Mouse (Mus musculus): ENCODE measurements around the gene Larp1. TPM values are rescaled to one million over a fixed set of nuclear protein-coding genes. Genes with fewer than 3 reads are reported as not detected.

Larp1 gene
- total and polyA plus RNA-seq, 2 experiments from 2014 or later = 15.7 to 51.8 TPM

DNA sequence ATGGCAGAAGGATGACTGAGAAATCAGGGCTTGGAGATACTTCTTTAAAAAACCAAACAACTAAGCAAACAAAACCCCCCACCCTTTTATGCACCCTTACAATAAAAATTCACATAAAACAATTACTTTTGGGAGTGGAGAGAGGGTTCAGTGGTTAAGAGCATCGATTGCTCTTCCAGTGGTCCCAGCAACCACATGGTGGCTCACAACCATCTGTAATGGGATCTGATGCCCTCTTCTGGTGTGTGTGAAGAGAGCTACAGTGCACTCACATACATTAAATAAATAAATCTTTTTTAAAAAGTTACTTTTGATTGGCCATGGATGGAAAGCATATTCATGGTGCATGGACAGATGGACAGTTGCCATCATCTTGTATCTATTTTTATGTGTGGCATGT lies 3.8 kb downstream of the Larp1 start:
- ATAC-seq (ENCODE audit: low FRiP score) (no peak), DNase-seq (ENCODE audit: low spot score) (no peak)
- 83% methylated on average over 1 of the region's 1 CpGs for WGBS
- Histone ChIP-seq H3K36me3 (ENCODE audit: insufficient read depth, low read length) (no peaks in the 10 kb centered on the region), H3K4me1 (ENCODE audit: insufficient read depth, low read length) (peaks cover 11% of the 10 kb centered on the region), H3K4me2 (ENCODE audit: low read depth, low read length, poor library complexity, severe bottlenecking) (no peak overlapping the region), H3K9me3 (ENCODE audit: low read length) (no peaks in the 10 kb centered on the region), H3K9ac (replicated peaks; ENCODE audit: low read length, poor library complexity, severe bottlenecking) (no peak overlapping the region), H3K27me3 (ENCODE audit: insufficient read depth, low read length) (no peaks in the 10 kb centered on the region), H3K27ac (ENCODE audit: low read depth, low read length) (no peak overlapping the region), H3K4me3 (ENCODE audit: low read depth, low read length) (no peak overlapping the region)
- TF ChIP-seq CTCF (IDR thresholded peaks at IDR 0.05) = peak; percentile 17; the same call in 1 of the 2 replicates

DNA sequence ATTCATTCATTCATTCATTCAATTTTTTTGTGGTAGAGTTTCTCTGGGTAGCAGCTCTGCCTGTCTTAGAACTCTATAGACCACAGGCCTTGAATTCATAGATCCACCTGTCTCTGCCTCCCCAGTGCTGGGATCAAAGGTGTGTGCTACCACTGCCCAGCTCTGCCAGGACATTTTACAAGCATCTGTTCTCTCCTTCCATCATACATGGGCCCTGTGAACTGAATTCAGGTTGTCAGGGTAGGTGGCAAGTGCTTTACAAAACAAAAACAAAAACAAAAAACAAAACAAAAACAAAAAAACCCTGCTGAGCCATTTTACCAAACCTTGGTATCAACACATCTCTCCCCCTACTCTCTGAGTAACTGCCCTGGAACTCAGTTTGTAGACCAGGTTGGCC lies 4.2 kb downstream of the Larp1 start:
- Histone ChIP-seq H3K4me2 (ENCODE audit: low read depth, low read length, poor library complexity, severe bottlenecking) (no peak overlapping the region), H3K9ac (replicated peaks; ENCODE audit: low read length, poor library complexity, severe bottlenecking) (no peak overlapping the region), H3K4me3 (ENCODE audit: low read depth, low read length) (no peak overlapping the region), H3K9me3 (ENCODE audit: low read length) (no peaks in the 10 kb centered on the region), H3K27ac (ENCODE audit: low read depth, low read length) (no peak overlapping the region), H3K27me3 (ENCODE audit: insufficient read depth, low read length) (no peaks in the 10 kb centered on the region), H3K36me3 (ENCODE audit: insufficient read depth, low read length) (no peaks in the 10 kb centered on the region), H3K4me1 (ENCODE audit: insufficient read depth, low read length) (peaks cover 11% of the 10 kb centered on the region)
- no peak for ATAC-seq (ENCODE audit: low FRiP score)
- TF ChIP-seq CTCF (IDR thresholded peaks at IDR 0.05) = no peak
- no peak for DNase-seq (ENCODE audit: low spot score)

DNA sequence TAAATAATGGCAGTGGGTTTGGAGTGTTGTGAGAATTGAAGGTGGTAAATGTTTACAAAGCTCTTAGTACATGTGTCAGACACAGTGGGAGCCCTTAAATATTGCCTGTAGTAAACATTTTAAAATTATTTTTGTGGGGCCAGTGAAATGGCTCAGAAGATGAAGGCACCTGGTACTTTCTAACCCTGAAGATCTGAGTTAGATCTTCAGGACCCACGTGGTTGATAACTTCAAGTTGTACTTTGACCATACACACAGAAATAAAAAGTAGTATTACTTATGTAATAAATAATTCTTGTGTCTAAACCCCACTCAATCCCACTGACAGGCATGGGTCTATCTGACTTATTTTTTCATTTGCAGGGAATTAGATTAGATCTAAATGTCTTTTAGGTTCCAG lies 5.7 kb downstream of the Larp1 start:
- no peak overlapping the region for H3K9ac ChIP-seq (replicated peaks; ENCODE audit: low read length, poor library complexity, severe bottlenecking)
- TF ChIP-seq CTCF (IDR thresholded peaks at IDR 0.05) = no peak
- peaks cover 11% of the 10 kb centered on the region for H3K4me1 ChIP-seq (ENCODE audit: insufficient read depth, low read length)
- no peak overlapping the region for H3K4me2 ChIP-seq (ENCODE audit: low read depth, low read length, poor library complexity, severe bottlenecking)
- DNase-seq (ENCODE audit: low spot score) (no peak), ATAC-seq (ENCODE audit: low FRiP score) (no peak)
- no peaks in the 10 kb centered on the region for H3K36me3 ChIP-seq (ENCODE audit: insufficient read depth, low read length)
- H3K9me3 ChIP-seq (ENCODE audit: low read length) = no peaks in the 10 kb centered on the region
- H3K27ac ChIP-seq (ENCODE audit: low read depth, low read length) = no peak overlapping the region
- 84% methylated on average over 1 of the region's 1 CpGs for WGBS
- H3K27me3 ChIP-seq (ENCODE audit: insufficient read depth, low read length) = no peaks in the 10 kb centered on the region
- H3K4me3 ChIP-seq (ENCODE audit: low read depth, low read length) = no peak overlapping the region

DNA sequence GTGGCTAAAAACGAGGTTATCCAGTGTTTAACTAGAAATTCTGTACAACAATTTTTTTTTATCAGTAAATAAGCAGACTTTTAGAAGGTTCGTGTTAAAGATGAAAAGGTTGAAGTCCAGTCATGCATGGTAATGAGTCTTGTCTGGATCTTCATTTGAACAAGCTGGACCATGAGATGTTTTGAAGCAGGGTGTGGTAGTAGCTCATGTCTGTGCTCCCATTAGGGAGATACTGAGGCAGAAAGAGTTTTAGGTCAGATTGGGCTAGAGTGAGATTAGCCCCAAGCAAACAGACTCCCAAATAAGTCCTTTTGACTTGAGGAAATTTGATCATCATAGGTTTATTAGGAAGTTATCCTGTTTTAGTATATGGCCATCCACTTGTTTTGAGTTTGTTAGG lies 6.5 kb downstream of the Larp1 start:
- no peaks in the 10 kb centered on the region for H3K36me3 ChIP-seq (ENCODE audit: insufficient read depth, low read length)
- TF ChIP-seq CTCF (IDR thresholded peaks at IDR 0.05) = no peak
- peaks cover 9% of the 10 kb centered on the region for H3K4me1 ChIP-seq (ENCODE audit: insufficient read depth, low read length)
- ATAC-seq (ENCODE audit: low FRiP score) (no peak), DNase-seq (ENCODE audit: low spot score) (no peak)
- H3K9me3 ChIP-seq (ENCODE audit: low read length) = no peaks in the 10 kb centered on the region
- 74% methylated on average over 2 of the region's 2 CpGs for WGBS
- no peak overlapping the region for H3K27ac ChIP-seq (ENCODE audit: low read depth, low read length)
- no peak overlapping the region for H3K4me3 ChIP-seq (ENCODE audit: low read depth, low read length)
- no peaks in the 10 kb centered on the region for H3K27me3 ChIP-seq (ENCODE audit: insufficient read depth, low read length)
- no peak overlapping the region for H3K9ac ChIP-seq (replicated peaks; ENCODE audit: low read length, poor library complexity, severe bottlenecking)
- no peak overlapping the region for H3K4me2 ChIP-seq (ENCODE audit: low read depth, low read length, poor library complexity, severe bottlenecking)

DNA sequence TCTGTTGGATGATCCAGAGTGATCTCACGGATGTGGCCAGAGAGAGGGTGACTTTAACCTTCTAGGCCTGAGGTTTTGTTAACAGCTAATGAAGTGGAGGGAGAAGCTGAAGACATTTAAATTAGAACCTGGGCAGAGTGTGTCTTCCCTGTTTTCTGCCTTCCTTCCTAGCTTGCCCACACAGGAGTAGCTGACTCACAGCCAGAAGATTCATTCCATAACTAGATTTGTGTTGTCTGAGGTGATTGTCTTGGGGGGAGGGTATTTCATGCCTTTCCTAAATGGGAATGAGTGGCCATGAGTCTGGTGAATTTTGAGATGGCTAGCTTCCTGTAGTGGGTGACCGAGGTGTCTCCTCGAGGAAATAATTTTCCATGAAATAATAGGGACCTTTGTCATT lies 7.5 kb downstream of the Larp1 start:
- H3K9me3 ChIP-seq (ENCODE audit: low read length) = no peaks in the 10 kb centered on the region
- no peak for TF ChIP-seq CTCF (IDR thresholded peaks at IDR 0.05)
- no peak overlapping the region for H3K27ac ChIP-seq (ENCODE audit: low read depth, low read length)
- no peak overlapping the region for H3K9ac ChIP-seq (replicated peaks; ENCODE audit: low read length, poor library complexity, severe bottlenecking)
- no peaks in the 10 kb centered on the region for H3K36me3 ChIP-seq (ENCODE audit: insufficient read depth, low read length)
- DNase-seq (ENCODE audit: low spot score) (no peak), ATAC-seq (ENCODE audit: low FRiP score) (no peak)
- peaks cover 4% of the 10 kb centered on the region; the same call in 1 of the 2 replicates for H3K4me1 ChIP-seq (ENCODE audit: insufficient read depth, low read length)
- H3K4me2 ChIP-seq (ENCODE audit: low read depth, low read length, poor library complexity, severe bottlenecking) = no peak overlapping the region
- 76% methylated on average over 3 of the region's 3 CpGs for WGBS
- no peak overlapping the region for H3K4me3 ChIP-seq (ENCODE audit: low read depth, low read length)
- no peaks in the 10 kb centered on the region for H3K27me3 ChIP-seq (ENCODE audit: insufficient read depth, low read length)

DNA sequence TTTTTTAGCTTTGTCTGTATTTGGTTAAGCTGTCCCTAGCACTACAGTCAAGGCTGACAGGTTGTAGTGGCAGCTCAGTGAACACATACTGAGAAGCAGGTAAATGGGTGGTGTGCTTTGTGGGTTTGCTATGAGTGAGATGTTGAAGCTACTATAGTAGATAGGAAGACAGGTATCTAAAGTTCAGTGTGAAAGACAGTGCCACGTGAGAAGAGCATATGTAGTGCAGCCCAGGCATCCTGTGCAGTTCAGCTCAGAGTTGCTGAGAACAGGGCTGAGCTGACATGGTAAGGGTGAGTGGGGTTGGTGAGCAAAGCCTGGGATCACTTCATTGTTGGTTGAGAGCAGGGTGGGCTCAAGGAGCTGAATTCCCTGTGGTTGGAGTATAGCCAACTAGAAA lies 8.6 kb downstream of the Larp1 start:
- no peak overlapping the region for H3K27ac ChIP-seq (ENCODE audit: low read depth, low read length)
- no peak for ATAC-seq (ENCODE audit: low FRiP score)
- 71% methylated on average over 1 of the region's 1 CpGs for WGBS
- H3K9ac ChIP-seq (replicated peaks; ENCODE audit: low read length, poor library complexity, severe bottlenecking) = 0 out of 2 replicates have a peak overlapping the region, but pooled peaks have one; percentile 13
- no peak for TF ChIP-seq CTCF (IDR thresholded peaks at IDR 0.05)
- H3K36me3 ChIP-seq (ENCODE audit: insufficient read depth, low read length) = no peaks in the 10 kb centered on the region
- H3K27me3 ChIP-seq (ENCODE audit: insufficient read depth, low read length) = no peaks in the 10 kb centered on the region
- H3K9me3 ChIP-seq (ENCODE audit: low read length) = no peaks in the 10 kb centered on the region
- no peak overlapping the region for H3K4me3 ChIP-seq (ENCODE audit: low read depth, low read length)
- DNase-seq (ENCODE audit: low spot score) = no peak
- H3K4me1 ChIP-seq (ENCODE audit: insufficient read depth, low read length) = peaks cover 11% of the 10 kb centered on the region; the same call in 1 of the 2 replicates
- H3K4me2 ChIP-seq (ENCODE audit: low read depth, low read length, poor library complexity, severe bottlenecking) = no peak overlapping the region
